Mouse (Mus musculus) effector memory CD4-positive, alpha-beta T cell, adult 5 months (primary cell): Measurements from ENCODE around the gene Krtap5-3. TPM values are rescaled to one million over a fixed set of nuclear protein-coding genes. Genes with fewer than 3 reads are reported as not detected.

ENCODE experiments used
- polyA plus RNA-seq: library from polyadenylated mRNA; unstranded; fragments of 100-300 nt; shearing (Covaris generic); gene quantifications from one replicate; pipeline ENCODE4 v1.2.1, GENCODE M21; 2017

The Krtap5-3 gene
- polyA plus RNA-seq = not detected

DNA sequence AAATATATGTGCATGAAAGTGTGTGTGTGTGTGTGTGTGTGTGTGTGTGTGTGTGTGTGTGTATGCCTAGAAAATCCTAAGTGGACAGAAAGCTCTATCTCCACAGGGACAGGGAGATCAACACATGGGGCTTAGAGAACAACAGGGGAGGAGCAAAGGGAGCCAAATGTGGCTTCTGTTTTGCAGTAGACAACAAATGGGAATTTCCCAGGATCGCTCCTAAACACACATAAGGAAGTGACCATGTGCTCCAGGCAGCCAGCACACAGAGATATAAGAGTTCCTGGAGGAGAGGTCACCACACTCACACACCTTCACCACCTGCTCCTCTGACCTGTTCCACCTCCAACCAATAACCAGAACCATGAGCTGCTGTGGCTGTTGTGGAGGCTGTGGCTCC, at the start of gene Krtap5-3:
Krtap5-3 (plus strand) TSS at position 301 of the 400 bp plus-strand sequence.

DNA sequence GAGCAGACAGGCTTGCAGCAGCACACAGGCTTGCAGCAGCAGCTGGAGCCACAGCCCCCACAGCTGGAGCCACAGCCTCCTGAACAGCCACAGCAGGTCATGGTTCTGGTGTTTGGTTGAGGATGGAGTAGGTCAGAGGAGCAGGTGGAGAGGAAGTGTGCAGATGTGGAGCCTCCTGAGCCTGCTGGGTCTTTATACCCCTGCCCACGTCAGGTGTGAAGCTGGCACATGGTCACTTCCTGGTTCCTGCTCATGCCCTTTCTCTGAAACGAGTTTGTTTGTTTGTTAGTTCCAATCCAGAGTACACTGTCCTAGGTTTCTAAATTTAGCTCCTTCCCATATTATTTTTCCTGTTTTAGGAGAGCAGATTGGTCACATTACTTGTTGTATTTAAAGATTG, 44.2 kb upstream of the Krtap5-3 start, which contains the start of gene Gm29735:
Gm29735 (minus strand) TSS at position 101 of the 400 bp plus-strand sequence.

DNA sequence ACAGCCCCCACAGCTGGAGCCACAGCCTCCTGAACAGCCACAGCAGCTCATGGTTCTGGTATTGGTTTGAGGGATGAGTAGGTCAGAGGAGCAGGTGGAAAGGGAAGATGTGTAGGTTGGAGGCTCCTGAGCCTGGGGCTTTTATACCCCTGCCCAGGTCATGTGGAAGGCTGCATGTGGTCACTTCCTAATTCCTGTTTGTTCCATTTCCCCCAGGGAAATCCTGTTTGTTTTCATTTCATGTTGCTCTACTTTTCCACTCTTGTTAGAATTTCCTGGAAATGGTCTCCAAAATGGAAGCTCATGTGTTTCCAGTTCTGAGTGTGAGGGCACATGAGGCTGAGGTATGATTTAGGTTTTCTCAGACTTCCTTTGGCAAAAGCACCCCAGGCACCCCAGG, 35.5 kb upstream of the Krtap5-3 start, which contains the start of gene Gm4553:
Gm4553 (minus strand) TSS at position 101 of the 400 bp plus-strand sequence.

DNA sequence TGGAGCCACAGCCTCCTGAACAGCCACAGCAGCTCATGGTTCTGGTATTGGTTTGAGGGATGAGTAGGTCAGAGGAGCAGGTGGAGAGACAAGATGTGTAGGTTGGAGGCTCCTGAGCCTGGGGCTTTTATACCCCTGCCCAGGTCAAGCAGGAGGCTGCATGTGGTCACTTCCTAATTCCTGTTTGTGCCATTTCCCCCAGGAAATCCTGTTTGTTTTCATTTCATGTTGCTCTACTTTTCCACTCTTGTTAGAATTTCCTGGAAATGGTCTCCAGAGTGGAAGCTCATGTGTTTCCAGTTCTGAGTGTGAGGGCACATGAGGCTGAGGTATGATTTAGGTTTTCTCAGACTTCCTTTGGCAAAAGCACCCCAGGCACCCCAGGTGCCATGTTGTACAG, 25.3 kb upstream of the Krtap5-3 start, which contains the start of gene Krtap5-2:
Krtap5-2 (minus strand) TSS at position 101 of the 400 bp plus-strand sequence.

DNA sequence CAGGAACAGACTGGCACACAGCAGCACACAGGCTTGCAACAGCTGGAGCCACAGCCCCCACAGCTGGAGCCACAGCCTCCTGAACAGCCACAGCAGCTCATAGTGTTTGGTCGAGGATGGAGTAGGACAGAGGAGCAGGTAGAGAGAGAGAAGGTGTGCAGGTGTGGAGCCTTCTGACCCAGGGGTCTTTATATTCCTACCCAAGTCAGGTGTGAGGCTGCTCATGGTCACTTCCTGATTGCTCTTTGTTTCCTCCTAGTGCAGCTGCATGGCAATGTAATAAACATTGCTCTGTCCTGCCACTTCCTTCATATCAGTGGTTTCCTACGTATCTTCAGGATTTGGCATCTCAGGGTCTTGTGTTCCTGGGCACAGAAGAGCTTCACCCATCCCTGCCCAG, 10.9 kb upstream of the Krtap5-3 start, which contains the start of gene Gm10153:
Gm10153 (minus strand) TSS at position 101 of the 400 bp plus-strand sequence.

DNA sequence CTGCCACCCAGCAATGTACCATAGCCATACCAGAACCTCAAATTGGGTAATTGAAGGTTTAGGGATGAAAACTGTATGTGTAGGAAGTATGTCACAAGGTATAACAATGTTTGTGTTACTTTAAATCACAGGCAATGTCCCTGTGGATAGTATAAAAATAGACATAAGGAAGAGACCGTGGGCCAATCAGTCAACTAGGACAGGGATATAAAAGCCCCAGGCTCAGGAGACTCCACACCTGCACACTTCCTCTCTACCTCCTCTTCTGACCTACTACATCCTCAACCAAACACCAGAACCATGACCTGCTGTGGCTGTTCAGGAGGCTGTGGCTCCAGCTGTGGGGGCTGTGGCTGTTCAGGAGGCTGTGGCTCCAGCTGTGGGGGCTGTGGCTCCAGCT, 10.4 kb downstream of the Krtap5-3 start, which contains the start of gene Gm7579:
Gm7579 (plus strand) TSS at position 301 of the 400 bp plus-strand sequence.

DNA sequence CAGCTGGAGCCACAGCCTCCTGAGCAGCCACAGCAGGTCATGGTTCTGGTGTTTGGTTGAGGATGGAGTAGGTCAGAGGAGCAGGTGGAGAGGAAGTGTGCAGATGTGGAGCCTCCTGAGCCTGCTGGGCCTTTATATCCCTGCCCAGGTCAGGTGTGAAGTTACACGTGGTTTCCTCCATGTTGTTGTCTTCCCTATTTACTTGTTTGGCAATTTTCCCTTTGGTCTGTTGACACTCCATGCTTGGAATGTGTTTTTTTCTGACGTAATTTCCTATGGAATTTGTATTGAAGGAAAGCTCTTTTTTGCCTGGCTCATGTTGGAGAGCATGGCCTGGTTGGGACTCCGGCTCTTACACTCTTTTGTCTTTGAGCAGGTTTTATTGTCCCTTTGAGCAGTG, 28.7 kb downstream of the Krtap5-3 start, which contains the start of gene Krtap5-5:
Krtap5-5 (minus strand) TSS at position 101 of the 400 bp plus-strand sequence.

DNA sequence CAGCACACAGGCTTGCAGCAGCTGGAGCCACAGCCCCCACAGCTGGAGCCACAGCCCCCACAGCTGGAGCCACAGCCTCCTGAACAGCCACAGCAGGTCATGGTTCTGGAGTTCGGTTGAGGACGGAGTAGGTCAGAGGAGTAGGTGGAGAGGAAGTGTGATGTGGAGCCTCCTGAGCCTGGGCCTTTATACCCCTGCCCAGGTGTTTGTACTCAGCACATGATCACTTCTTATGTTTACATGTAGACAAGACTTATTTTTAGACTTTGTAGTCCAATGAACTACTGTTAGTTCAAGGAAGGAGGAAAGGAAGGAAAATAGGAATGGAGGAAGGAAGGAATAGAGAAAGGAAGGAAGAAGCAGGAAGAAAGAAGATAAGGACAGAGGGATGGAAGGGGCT, 39.8 kb downstream of the Krtap5-3 start, which contains the start of gene Gm40460:
Gm40460 (minus strand) TSS at position 101 of the 400 bp plus-strand sequence.

Other genes starting within 250 kb of the Krtap5-3 start
- 122 TPM for gene Mob2, start 140.3 kb upstream of the Krtap5-3 start, polyA plus RNA-seq
- 37.7 TPM for gene Dusp8, start 105.5 kb upstream of the Krtap5-3 start, polyA plus RNA-seq
- not detected for gene Gm45618, start 80.6 kb upstream of the Krtap5-3 start, polyA plus RNA-seq
- gene Gm39115, start 65.3 kb upstream of the Krtap5-3 start, polyA plus RNA-seq = not detected
- gene Gm45337, start 56.8 kb upstream of the Krtap5-3 start, polyA plus RNA-seq = not detected
- not detected for gene Gm29735, start 44.3 kb upstream of the Krtap5-3 start, polyA plus RNA-seq
- not detected for gene Gm4553, start 35.6 kb upstream of the Krtap5-3 start, polyA plus RNA-seq
- not detected for gene Krtap5-2, start 25.4 kb upstream of the Krtap5-3 start, polyA plus RNA-seq
- not detected for gene Gm10153, start 11.0 kb upstream of the Krtap5-3 start, polyA plus RNA-seq
- not detected for gene Gm7579, start 10.5 kb downstream of the Krtap5-3 start, polyA plus RNA-seq
- not detected for gene Krtap5-5, start 28.6 kb downstream of the Krtap5-3 start, polyA plus RNA-seq
- gene Gm40460, start 39.7 kb downstream of the Krtap5-3 start, polyA plus RNA-seq = not detected
- not detected for gene Gm2431, start 57.0 kb downstream of the Krtap5-3 start, polyA plus RNA-seq
- gene Gm4559, start 73.0 kb downstream of the Krtap5-3 start, polyA plus RNA-seq = not detected
- not detected for gene Krtap5-1, start 95.8 kb downstream of the Krtap5-3 start, polyA plus RNA-seq
- not detected for gene Krtap5-4, start 102.2 kb downstream of the Krtap5-3 start, polyA plus RNA-seq
- gene Ifitm10, start 172.4 kb downstream of the Krtap5-3 start, polyA plus RNA-seq = 24.4 TPM
- 12.8 TPM for gene Gm49369, start 181.3 kb downstream of the Krtap5-3 start, polyA plus RNA-seq
- gene Ctsd, start 186.7 kb downstream of the Krtap5-3 start, polyA plus RNA-seq = 304 TPM
- gene Syt8, start 233.5 kb downstream of the Krtap5-3 start, polyA plus RNA-seq = not detected
- not detected for gene Tnni2, start 240.4 kb downstream of the Krtap5-3 start, polyA plus RNA-seq